Mouse (Mus musculus) right cerebral cortex, postnatal 14 days (tissue): Measurements from ENCODE around the gene Sap30bp.

Source experiments
- DNase-seq: peaks from one replicate; pipeline ENCODE4 v3.0.0; 2022

Sap30bp gene

DNA sequence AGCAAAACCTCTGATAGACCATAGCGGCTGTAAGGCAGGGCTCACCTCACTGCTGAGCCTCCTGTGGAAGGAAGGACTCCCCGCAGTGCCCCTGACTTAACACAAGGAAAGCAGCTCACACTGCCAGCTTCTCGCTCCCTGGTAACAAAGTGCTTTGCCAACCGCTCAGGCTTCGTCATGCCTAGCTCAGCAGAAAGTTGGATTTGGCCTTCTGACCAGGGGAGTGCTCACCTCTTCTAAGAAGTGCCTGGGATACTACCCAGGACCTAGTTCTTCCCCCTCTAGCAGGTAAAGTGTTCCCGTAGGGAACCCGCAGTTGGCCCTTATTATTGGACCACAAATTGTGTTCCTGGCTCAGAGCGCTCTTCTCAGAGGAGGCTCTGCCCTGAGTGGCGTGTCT is 25.9 kb downstream of the Sap30bp start:
- DNase-seq = no peak

DNA sequence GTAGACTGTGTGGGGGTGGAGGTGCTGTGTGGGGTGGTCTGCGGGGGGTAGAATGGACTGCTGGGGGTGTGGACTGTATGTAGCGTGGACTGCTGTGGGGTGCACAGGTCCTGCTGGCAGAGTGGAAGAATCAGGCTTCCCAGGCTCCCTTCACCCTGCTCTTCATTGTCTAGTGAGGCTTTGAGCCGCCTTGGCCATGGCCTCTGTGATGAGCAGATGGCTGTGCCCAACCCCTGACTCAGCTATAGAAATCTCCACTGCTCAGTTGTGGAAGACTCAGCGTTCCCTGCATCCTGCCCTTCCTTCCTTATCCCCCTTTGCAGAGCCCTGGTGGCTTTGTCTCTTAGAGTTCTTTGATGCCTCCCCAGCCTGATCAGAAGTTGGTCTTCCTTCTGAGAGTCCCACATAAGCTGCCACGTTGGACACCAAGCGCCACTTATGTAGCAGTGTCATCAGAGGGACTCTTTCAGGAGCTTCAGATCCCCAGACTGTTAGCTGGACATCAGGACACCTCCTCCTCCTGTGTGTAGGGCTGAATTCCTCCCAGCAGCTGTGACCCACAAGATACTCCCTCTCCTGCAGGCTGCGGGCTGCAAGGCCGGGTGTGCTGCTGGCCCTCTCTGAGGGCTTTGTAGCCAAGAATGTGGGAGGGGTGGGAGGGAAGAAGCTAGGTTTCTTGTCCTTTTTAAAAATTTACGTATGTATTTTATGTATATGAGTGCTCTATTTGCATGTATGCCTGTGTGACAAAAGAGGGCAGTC is 29.8 kb downstream of the Sap30bp start:
- DNase-seq = no peak

- DNase-seq = no peak
These were observed 32.0 kb downstream of the Sap30bp start for GRCm38 (mm10) chr11:115964977-115965604.

GRCm38 (mm10) chr11:115968731-115969405 is 35.8 kb downstream of the Sap30bp start:
- no peak for DNase-seq

DNA sequence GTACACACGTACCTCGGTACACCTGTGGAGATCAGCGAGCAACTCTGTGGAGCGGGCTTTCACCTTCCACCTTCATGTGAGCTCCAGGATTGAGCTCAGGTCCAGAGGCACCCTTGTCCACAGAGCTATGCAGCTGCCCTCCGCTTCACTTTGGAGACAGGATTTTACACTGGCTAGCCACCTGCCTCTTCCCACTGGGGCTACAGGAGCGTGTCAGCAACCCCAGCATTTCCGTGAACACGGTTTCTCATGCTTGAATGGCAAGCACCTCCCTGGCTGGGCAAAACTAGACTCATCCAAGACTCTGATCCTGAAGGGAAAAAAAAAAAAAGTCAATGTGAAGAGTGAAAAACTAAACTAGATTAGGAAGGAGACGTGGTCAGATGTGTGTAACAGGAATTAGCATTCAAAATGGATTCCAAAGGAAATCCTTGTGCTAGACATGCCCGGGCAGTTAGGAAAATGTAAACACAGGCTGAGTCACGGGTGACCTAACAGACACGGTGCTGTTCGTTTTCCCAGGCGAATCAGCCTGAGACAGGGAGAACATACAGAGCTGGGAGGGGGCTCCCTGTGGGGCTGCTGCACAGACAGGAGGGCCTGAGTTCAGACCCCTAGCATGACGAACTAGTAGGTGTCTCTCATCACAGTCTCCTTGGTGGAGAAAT is 37.1 kb downstream of the Sap30bp start:
- no peak for DNase-seq

- DNase-seq = no peak
These were observed 37.9 kb downstream of the Sap30bp start for GRCm38 (mm10) chr11:115971016-115971415.

DNA sequence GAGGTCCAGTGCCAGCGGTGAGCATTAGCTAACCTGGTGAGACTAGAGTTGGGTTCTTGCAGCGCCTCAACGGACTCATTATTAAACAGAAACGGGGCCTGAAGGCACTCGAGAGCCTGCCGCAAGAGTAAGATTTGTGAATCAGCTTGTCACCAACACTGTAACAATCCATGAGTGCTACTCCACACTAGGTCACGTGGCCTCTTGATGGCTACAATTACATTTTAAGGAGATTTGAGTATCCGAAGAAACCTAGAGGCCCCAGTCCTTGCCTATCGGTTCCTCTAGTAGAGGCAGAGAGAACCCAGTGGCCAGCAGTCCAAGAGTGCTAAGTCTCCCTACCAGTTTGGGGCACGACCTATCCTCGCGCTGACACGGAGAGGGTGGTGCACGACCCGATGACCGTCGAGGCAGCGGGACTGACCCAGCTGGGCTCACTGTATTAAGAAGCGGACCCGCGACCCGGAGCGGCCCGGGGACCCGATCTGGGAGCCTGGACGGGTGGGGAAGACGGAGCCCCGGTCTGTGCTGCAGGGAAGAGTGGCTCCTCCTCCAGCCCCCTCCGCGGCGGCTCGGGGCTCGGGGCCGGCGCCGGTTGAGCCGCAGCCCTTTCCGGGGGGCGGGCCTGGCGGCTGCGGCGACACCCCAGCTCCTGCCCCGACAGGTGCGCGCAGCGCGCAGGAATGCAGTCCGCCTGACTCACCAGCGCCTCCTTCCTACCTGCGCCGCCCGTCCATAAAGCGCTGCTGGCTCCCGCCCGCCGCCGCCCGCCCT is 41.4 kb downstream of the Sap30bp start, which contains the start of gene Itgb4:
TSS of gene Itgb4 (plus strand) at position 401 of the 774 bp plus-strand sequence.
- DNase-seq = no peak

DNA sequence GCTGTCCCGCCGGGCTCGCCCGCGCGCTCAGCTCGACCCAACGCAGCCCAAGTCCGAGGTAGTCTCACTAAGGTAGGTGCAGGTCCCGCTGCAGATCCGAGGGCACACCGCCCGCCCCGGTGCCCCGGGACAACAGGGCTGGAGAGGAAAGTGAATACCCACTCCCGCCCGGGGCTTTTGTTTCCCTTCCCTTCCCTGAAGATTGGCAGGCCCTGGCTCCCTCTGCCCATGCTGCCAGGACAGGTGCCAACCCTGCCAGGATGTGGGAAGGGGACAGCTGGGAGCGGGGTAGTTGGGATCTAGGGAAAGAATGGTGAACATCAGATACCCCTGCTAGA is 42.0 kb downstream of the Sap30bp start:
- DNase-seq = no peak

DNA sequence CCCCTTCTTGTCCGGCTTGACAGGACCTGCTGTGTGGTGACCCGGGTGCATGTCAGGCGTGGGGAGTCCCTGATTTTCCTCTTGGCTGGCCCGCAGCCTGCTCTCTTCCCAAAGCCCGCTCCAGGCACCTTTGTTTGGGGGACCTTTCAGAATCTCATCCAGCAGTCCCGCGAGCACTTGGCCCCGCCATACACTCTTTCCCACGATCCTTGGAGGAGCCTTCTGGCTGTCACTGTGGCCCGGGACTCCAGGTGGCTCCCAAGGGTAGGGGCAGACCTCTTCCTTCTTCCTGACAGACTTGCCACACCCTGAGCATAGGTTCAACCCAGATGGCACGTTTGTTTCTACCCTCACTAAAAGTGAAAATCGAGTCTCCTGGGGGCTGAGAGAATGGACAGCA is 42.5 kb downstream of the Sap30bp start:
- DNase-seq = no peak

GRCm38 (mm10) chr11:115982472-115982871 is 49.4 kb downstream of the Sap30bp start:
- no peak for DNase-seq

DNA sequence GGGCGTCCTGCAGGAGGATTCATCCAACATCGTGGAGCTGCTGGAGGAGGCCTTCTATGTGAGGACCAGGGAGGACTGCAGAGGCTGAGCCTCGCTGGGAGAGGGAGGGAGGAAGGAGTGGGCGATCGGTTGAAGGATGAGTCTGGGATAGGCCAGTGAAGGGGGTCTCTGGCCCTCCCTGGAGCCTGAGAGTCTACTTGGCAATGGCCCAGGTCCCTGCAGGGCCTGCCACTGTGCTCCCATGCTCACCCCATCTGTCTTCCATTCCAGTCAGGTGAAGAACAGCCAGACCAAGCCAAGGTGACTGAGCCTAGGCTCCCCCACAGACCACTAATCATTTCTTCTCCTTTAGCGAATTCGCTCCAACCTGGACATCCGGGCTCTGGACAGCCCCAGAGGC is 50.2 kb downstream of the Sap30bp start:
- DNase-seq = no peak

DNA sequence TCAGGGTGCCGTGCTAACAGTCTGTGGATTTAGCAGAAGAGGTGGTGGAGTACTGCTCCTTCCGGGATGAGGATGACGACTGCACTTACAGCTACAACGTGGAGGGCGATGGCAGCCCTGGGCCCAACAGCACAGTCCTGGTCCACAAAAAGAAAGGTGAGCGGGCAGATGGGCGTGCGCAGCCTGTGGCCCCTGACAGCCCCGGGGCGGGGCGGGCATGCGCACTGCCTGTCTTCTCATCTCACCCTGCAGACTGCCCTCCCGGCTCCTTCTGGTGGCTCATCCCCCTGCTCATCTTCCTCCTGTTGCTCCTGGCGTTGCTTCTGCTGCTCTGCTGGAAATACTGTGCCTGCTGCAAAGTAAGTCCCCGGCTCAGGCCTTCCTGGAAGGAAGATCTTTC is 56.6 kb downstream of the Sap30bp start:
- DNase-seq = no peak

- no peak for DNase-seq
These were observed 59.0 kb downstream of the Sap30bp start for GRCm38 (mm10) chr11:115992098-115992497.

DNA sequence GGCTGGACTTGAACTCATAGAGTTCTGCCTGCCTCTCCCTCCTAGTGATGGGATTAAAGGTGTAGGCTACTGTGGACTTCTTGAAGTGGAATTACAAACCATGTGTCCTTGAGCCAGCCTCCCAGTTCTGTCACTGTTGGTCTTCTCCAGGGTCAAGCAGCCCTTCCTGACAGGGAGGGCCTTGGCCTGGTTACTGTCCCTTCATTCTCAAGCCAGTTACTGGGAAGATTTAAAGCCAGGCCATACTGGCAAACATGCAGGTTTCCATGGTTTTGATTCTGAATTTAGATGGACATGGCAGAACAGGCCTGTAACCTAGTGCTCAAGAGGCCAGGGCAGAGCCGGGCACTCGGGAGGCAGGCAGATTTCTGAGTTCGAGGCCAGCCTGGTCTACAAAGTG is 62.2 kb downstream of the Sap30bp start:
- DNase-seq = no peak

DNA sequence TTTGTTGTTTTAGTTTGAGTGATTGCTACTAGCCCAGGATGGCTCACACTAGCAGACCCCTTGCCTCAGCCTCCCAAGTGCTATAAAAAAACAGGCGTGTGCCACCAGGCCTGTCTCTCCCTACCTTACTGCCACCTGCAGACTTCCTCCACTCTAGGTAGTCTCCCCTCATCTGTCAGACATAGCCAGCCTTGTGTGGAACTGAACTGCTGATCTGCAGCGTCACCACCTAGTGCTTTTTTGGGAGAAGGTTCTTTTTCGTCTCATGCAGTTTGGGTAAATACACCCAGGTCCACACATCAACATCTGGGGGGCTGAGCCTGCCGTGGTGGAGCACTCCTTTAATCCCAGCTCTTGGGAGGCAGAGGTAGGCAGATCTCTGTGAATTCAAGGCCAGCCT is 64.0 kb downstream of the Sap30bp start:
- DNase-seq = no peak

DNA sequence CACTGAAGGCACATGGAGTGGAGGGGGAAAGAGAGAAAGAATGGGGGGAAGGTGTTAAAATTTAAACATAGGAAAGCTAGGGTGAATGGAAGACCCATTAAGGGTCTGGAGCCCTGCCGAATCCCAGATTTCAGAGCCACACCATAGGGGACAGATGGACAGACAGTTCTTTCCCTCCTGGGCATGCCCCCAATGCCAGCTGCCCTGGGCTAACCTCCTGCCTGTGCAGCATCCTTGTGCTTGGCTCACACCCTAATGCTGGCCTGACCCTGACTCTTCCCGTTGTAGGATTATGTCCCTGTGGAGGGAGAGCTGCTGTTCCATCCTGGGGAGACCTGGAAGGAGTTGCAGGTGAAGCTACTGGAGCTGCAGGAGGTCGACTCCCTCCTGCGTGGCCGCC is 64.6 kb downstream of the Sap30bp start:
- DNase-seq = no peak

DNA sequence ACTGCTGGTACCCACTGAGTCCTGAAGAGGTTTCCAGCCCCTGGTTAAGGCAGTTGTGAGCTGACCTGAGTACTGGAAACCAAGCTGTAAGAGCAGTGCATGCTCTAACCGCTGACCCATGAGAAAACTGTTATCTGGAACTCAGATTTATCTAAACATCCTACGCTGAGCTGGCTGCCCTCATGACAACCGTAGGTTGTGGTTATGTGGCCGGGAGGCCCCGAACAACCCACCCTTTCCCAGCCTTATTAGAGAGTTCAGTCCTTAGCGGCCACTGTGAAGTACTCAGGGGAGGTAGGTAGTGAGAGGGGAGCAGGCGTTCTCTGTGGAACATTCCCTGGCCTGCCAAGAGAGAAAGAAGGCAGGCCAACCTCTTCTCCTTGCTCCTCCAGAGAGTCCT is 65.9 kb downstream of the Sap30bp start:
- no peak for DNase-seq

- peak; percentile 86 for DNase-seq
These were observed 66.6 kb downstream of the Sap30bp start for GRCm38 (mm10) chr11:115999538-116000143.

DNA sequence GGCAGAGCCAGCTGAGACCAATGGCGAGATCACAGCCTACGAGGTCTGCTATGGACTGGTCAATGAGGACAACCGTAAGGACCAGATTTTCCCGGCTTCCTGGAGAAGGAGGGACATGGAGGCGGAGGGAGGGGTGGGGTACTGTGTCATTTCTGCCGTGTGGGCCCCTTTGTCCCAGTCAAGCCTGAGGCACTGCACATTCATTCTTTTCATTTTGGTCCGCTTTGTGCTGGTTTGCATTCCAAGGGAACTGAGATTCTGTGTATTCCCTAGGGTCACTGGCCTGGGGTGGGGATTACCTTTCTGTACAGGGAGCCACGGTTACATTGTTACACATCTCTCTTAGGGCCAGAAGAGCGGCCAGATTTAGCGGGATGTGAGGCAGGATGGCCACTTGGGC is 67.5 kb downstream of the Sap30bp start:
- no peak for DNase-seq

- DNase-seq = no peak
These were observed 68.6 kb downstream of the Sap30bp start for GRCm38 (mm10) chr11:116001725-116002124.

- no peak for DNase-seq
These were observed 69.8 kb downstream of the Sap30bp start for GRCm38 (mm10) chr11:116002894-116003293.

DNA sequence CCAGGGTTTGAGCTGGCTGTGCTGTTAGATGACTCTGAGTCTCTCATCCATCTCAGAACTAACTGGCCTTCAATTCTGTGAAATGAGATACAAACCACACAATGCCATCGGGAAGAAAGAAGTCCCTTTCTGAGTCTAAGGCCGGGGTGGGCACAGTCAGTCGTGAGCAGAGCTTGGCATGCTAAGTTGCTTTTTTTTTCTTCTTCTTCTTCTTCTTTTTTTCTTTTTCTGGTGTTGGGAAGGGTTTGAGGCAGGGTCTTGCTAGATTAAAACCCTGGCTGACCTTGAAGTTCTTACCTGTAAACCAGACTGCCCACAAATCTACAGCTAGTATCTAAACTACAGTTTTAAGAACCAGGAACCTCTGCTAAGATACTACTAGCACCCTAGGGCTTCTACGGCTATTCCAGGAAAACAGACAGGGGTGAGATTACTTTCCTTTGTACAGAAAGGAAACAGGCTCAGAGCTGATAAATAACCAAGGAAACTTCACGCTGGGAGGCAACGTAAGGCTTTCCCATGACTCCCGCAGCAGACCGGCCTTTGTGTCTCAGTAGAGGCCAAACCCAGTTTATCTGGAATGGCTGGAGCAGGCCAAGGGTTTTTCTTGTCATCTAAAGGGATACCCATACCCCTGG is 71.2 kb downstream of the Sap30bp start:
- no peak for DNase-seq
